Mouse (Mus musculus) adrenal gland, adult 2 months (tissue): Measurements from ENCODE around the gene Olfr1032. TPM values are rescaled to one million over a fixed set of nuclear protein-coding genes. Genes with fewer than 3 reads are reported as not detected.
"Not testable (repeated sequence)": the region's sequence is repeated elsewhere in the genome, so short reads cannot be mapped to it uniquely, and the experiment has no call there.

Experiments
- DNase-seq: peaks from one replicate; pipeline ENCODE4 v3.0.0; 2021
- long read RNA-seq: library from polyadenylated mRNA; stranded (forward); transcript quantifications from one replicate; pipeline ENCODE4 v2.0.0, GENCODE M21; 2021
- polyA plus RNA-seq: library from polyadenylated mRNA; depleted of rRNA; stranded (reverse); fragments of >200 nt; gene quantifications from 2 replicates; pipeline ENCODE4 v1.2.3, GENCODE M21; 2012; rRNA removed
- total RNA-seq, 2 experiments: library from RNA; stranded (reverse); gene quantifications; 2 replicates each; pipeline ENCODE4 v1.2.3; 2021

The Olfr1032 gene
- not detected for total RNA-seq
- not detected in 2 replicates for polyA plus RNA-seq
- long read RNA-seq = 0 reads

- no peak for DNase-seq
Measured at GRCm38 (mm10) chr2:86005240-86005639, at the start of gene Olfr1032. Gene Olfr1032, plus strand, starts transcription at chr2:86005540.

GRCm38 (mm10) chr2:85973595-85973994, 31.7 kb upstream of the Olfr1032 start, which contains the start of gene Olfr1029:
Gene Olfr1029, plus strand, starts transcription at chr2:85973895.
- DNase-seq = no peak

DNA sequence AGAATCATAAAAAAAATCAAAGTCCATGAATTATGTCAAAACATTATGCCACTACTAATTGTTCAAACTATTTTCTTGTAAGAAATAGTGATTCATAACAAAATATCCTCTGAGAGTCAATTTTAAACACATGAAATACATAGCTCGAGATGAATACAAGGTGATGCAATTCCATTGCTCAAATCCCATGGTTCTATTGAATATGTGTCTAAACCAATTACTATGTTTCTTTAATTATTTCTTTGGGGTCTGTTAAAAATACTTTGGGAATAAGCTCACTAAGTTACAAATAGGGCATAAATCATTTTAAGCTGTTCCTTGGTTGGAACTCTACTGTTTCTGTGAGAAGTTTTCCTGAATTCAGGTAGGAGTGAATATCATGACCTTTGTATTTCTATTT, 26.4 kb upstream of the Olfr1032 start, which contains the start of gene Olfr1030:
Olfr1030 (plus strand) TSS at position 301 of the 400 bp plus-strand sequence.
- DNase-seq = no peak

GRCm38 (mm10) chr2:85990004-85990403, 15.3 kb upstream of the Olfr1032 start, which contains the start of gene Olfr1031:
Gene Olfr1031, plus strand, starts transcription at chr2:85990304.
- DNase-seq = no peak

DNA sequence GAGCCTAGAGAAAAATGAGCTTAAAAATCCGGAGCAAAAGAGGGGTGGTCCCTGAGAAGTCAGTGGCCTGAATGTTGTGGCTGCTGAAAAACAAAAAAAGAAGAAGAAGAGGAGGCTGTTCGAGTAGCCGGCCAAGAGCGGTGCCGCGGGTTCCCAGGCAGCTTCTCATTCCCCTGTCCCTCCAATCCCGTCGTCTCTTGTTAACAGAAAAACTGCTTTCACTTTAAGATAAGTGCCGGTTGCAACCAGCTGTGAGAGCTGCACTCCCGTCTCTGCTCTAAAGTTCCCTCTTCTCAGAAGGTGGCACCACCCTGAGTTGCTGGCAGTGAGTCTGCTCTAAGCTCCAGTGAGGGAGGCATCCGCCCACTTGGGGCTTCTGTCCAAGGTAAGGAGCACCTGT, 15.1 kb downstream of the Olfr1032 start, which contains the start of gene Olfr1033:
Olfr1033 (plus strand) TSS at position 228 of the 400 bp plus-strand sequence.
- peak; percentile 18 for DNase-seq

GRCm38 (mm10) chr2:86021518-86021917, 16.2 kb downstream of the Olfr1032 start:
- DNase-seq = peak; percentile 30

- no peak for DNase-seq
Measured at GRCm38 (mm10) chr2:86045561-86045960, 40.2 kb downstream of the Olfr1032 start, which contains the start of gene Olfr1034. Gene Olfr1034, plus strand, starts transcription at chr2:86045861.

DNA sequence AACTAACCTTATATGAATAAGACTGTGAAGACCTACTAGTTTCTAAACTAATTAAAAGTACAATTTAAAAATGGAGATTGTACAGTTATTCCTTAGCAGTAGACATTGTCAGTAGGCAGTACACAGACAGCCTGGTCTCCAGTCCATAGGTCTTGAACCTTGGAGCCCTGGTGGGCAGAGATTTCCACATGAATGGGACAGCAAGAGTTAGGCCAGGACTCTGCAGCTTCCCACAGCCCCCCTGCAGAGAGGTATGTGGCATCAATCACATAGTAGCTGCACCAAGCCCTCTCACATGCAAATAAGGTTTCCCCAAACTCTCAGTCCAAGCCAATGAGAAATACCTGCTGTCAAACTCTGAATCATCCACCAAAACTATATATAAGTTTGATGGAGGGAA, 45.4 kb downstream of the Olfr1032 start:
- not testable (repeated sequence) for DNase-seq

Other genes starting within 250 kb of the Olfr1032 start
Only the 30 nearest of the 31 such genes appear.
- under 1 TPM in 1 of 2 experiments, not detected in 1; 0.21 TPM for gene Olfr1013, start 238.4 kb upstream of the Olfr1032 start, total RNA-seq
- gene Olfr1013, start 238.4 kb upstream of the Olfr1032 start, polyA plus RNA-seq = not detected in 2 replicates
- gene Olfr1014, start 232.8 kb upstream of the Olfr1032 start, total RNA-seq = not detected
- gene Olfr1014, start 232.8 kb upstream of the Olfr1032 start, polyA plus RNA-seq = not detected in 2 replicates
- not detected for gene Olfr1015, start 223.5 kb upstream of the Olfr1032 start, total RNA-seq
- not detected in 2 replicates for gene Olfr1015, start 223.5 kb upstream of the Olfr1032 start, polyA plus RNA-seq
- gene Olfr1016, start 203.0 kb upstream of the Olfr1032 start, total RNA-seq = not detected
- not detected in 2 replicates for gene Olfr1016, start 203.0 kb upstream of the Olfr1032 start, polyA plus RNA-seq
- gene Olfr1018, start 187.1 kb upstream of the Olfr1032 start, total RNA-seq = not detected
- gene Olfr1018, start 187.1 kb upstream of the Olfr1032 start, polyA plus RNA-seq = not detected in 2 replicates
- gene Olfr1019, start 160.1 kb upstream of the Olfr1032 start, total RNA-seq = not detected
- gene Olfr1019, start 160.1 kb upstream of the Olfr1032 start, polyA plus RNA-seq = not detected in 2 replicates
- gene Olfr1020, start 158.5 kb upstream of the Olfr1032 start, total RNA-seq = not detected
- not detected in 2 replicates for gene Olfr1020, start 158.5 kb upstream of the Olfr1032 start, polyA plus RNA-seq
- gene Olfr1022, start 136.9 kb upstream of the Olfr1032 start, total RNA-seq = not detected
- not detected in 2 replicates for gene Olfr1022, start 136.9 kb upstream of the Olfr1032 start, polyA plus RNA-seq
- gene Olfr1023, start 119.9 kb upstream of the Olfr1032 start, total RNA-seq = not detected
- not detected in 2 replicates for gene Olfr1023, start 119.9 kb upstream of the Olfr1032 start, polyA plus RNA-seq
- not detected for gene Olfr1024, start 100.5 kb upstream of the Olfr1032 start, total RNA-seq
- gene Olfr1024, start 100.5 kb upstream of the Olfr1032 start, polyA plus RNA-seq = not detected in 2 replicates
- gene Olfr1025-ps1, start 90.3 kb upstream of the Olfr1032 start, total RNA-seq = not detected
- not detected in 2 replicates for gene Olfr1025-ps1, start 90.3 kb upstream of the Olfr1032 start, polyA plus RNA-seq
- not detected for gene Olfr1026, start 84.0 kb upstream of the Olfr1032 start, total RNA-seq
- not detected in 2 replicates for gene Olfr1026, start 84.0 kb upstream of the Olfr1032 start, polyA plus RNA-seq
- gene Olfr1028, start 55.1 kb upstream of the Olfr1032 start, total RNA-seq = not detected
- not detected in 2 replicates for gene Olfr1028, start 55.1 kb upstream of the Olfr1032 start, polyA plus RNA-seq
- gene Olfr1029, start 31.6 kb upstream of the Olfr1032 start, total RNA-seq = not detected
- gene Olfr1029, start 31.6 kb upstream of the Olfr1032 start, polyA plus RNA-seq = 0.09 TPM in 1 of 2 replicates, not detected in the other
- under 1 TPM in 1 of 2 experiments, not detected in 1; 0.09 TPM for gene Olfr1030, start 26.3 kb upstream of the Olfr1032 start, total RNA-seq
- gene Olfr1030, start 26.3 kb upstream of the Olfr1032 start, polyA plus RNA-seq = not detected in 2 replicates
- gene Olfr1031, start 15.2 kb upstream of the Olfr1032 start, total RNA-seq = not detected
- not detected in 2 replicates for gene Olfr1031, start 15.2 kb upstream of the Olfr1032 start, polyA plus RNA-seq
- gene Olfr1033, start 15.1 kb downstream of the Olfr1032 start, total RNA-seq = 1 to 10 TPM; 3.4 to 4.4 TPM
- 0.19 and 0.42 TPM in 2 replicates for gene Olfr1033, start 15.1 kb downstream of the Olfr1032 start, polyA plus RNA-seq
- gene Olfr1034, start 40.3 kb downstream of the Olfr1032 start, total RNA-seq = under 1 TPM; 0.10 to 0.52 TPM
- gene Olfr1034, start 40.3 kb downstream of the Olfr1032 start, polyA plus RNA-seq = 0.07 TPM in 2 replicates
- gene Olfr1036, start 68.5 kb downstream of the Olfr1032 start, total RNA-seq = not detected
- not detected in 2 replicates for gene Olfr1036, start 68.5 kb downstream of the Olfr1032 start, polyA plus RNA-seq
- gene Olfr1037, start 81.8 kb downstream of the Olfr1032 start, total RNA-seq = not detected
- gene Olfr1037, start 81.8 kb downstream of the Olfr1032 start, polyA plus RNA-seq = not detected in 2 replicates
- gene Olfr1039, start 130.4 kb downstream of the Olfr1032 start, total RNA-seq = not detected
- not detected in 2 replicates for gene Olfr1039, start 130.4 kb downstream of the Olfr1032 start, polyA plus RNA-seq
- gene Olfr1040, start 141.2 kb downstream of the Olfr1032 start, total RNA-seq = not detected
- not detected in 2 replicates for gene Olfr1040, start 141.2 kb downstream of the Olfr1032 start, polyA plus RNA-seq
- not detected for gene Olfr1042, start 156.3 kb downstream of the Olfr1032 start, total RNA-seq
- gene Olfr1042, start 156.3 kb downstream of the Olfr1032 start, polyA plus RNA-seq = not detected in 2 replicates
- not detected for gene Olfr1043, start 162.0 kb downstream of the Olfr1032 start, total RNA-seq
- not detected in 2 replicates for gene Olfr1043, start 162.0 kb downstream of the Olfr1032 start, polyA plus RNA-seq
- not detected for gene Olfr1044, start 172.3 kb downstream of the Olfr1032 start, total RNA-seq
- not detected in 2 replicates for gene Olfr1044, start 172.3 kb downstream of the Olfr1032 start, polyA plus RNA-seq
- not detected for gene Olfr52, start 180.1 kb downstream of the Olfr1032 start, total RNA-seq
- not detected in 2 replicates for gene Olfr52, start 180.1 kb downstream of the Olfr1032 start, polyA plus RNA-seq
- not detected for gene Olfr1045, start 197.5 kb downstream of the Olfr1032 start, total RNA-seq
- gene Olfr1045, start 197.5 kb downstream of the Olfr1032 start, polyA plus RNA-seq = not detected in 2 replicates
- not detected for gene Olfr1046, start 213.8 kb downstream of the Olfr1032 start, total RNA-seq
- gene Olfr1046, start 213.8 kb downstream of the Olfr1032 start, polyA plus RNA-seq = not detected in 2 replicates
- not detected for gene Olfr1047, start 225.9 kb downstream of the Olfr1032 start, total RNA-seq
- gene Olfr1047, start 225.9 kb downstream of the Olfr1032 start, polyA plus RNA-seq = not detected in 2 replicates
- not detected for gene Olfr1048, start 234.7 kb downstream of the Olfr1032 start, total RNA-seq
- gene Olfr1048, start 234.7 kb downstream of the Olfr1032 start, polyA plus RNA-seq = not detected in 2 replicates